Mouse (Mus musculus) R1 (cell line): ENCODE measurements around the gene Olfr678.
"Not testable (repeated sequence)": the region's sequence is repeated elsewhere in the genome, so short reads cannot be mapped to it uniquely, and the experiment has no call there.

Experiments
- DNase-seq: peaks from one replicate; pipeline ENCODE4 v3.0.0-alpha.2; 2018; ENCODE audit warnings: low read depth, low spot score

Olfr678 gene

GRCm38 (mm10) chr7:105064175-105064574, at the start of gene Olfr678:
TSS of gene Olfr678 (plus strand) at chr7:105064475.
- DNase-seq: no peak

- peak; percentile 4 for DNase-seq
Observed at GRCm38 (mm10) chr7:105022530-105022929, 41.7 kb upstream of the Olfr678 start.

- DNase-seq: no peak
Observed at GRCm38 (mm10) chr7:105028360-105028759, 35.9 kb upstream of the Olfr678 start, which contains the start of gene Olfr675. TSS of gene Olfr675 (minus strand) at chr7:105028460.

DNA sequence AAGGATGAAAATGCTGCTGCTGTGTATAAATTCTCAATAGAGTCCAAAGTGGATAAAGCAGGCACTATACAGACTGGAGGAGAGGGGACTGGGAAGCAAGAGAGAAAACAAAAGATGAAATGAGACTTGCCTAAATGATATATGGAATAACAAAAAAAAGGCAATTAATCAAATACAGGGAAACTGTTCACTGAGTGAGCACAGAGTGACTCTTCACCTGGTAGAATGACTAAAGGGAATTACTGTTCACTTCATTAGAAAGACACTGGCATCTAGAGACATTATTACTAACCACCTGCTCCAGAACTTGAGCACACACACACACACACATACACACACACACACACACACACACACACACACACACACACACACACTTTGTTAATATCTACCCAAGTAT, 31.9 kb upstream of the Olfr678 start, which contains the start of gene Olfr676:
TSS of gene Olfr676 (plus strand) at position 301 of the 400 bp plus-strand sequence.
- no peak for DNase-seq

DNA sequence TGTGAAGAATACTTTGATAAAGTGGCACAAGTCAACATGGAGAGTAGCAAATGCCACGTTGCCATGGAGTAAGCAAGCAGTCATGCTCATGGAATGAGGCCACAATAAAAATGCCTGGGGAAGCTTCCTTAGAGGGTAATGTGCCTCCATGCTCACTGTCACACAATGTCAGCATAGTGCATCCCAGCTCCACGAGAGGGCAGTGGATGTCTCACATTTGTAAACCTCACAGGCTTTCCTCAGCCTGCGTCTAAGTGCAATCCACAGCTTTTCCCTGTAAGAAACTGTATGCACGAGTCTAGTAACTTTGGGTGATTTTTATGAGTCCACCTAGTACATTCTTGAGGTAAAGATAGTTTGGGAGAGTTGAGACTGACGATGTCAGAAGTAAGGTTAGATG, 30.4 kb upstream of the Olfr678 start:
- DNase-seq: peak; percentile 13

- no peak for DNase-seq
Observed at GRCm38 (mm10) chr7:105058951-105059350, 5.3 kb upstream of the Olfr678 start.

GRCm38 (mm10) chr7:105080905-105081304, 16.6 kb downstream of the Olfr678 start, which contains the start of gene Olfr679:
TSS of gene Olfr679 (plus strand) at chr7:105081205.
- DNase-seq: no peak

GRCm38 (mm10) chr7:105092717-105093116, 28.4 kb downstream of the Olfr678 start, which contains the start of gene Olfr680-ps1:
TSS of gene Olfr680-ps1 (minus strand) at chr7:105092817.
- not testable (repeated sequence) for DNase-seq

GRCm38 (mm10) chr7:105116536-105116935, 52.3 kb downstream of the Olfr678 start, which contains the start of gene Olfr681:
TSS of gene Olfr681 (plus strand) at chr7:105116836.
- DNase-seq: no peak
